Mouse (Mus musculus) small intestine, adult 2 months (tissue): ENCODE data around the gene 3100002H09Rik. TPM values are rescaled to one million over a fixed set of nuclear protein-coding genes. Genes with fewer than 3 reads are reported as not detected.

Experiments
- H3K27ac ChIP-seq: fragments of 200-500 bp; 2 replicates; pipeline ENCODE4 v1.5.1; 2012; ENCODE audit warnings: low read depth, low read length, control low read depth, inconsistent platforms; ENCODE audit not compliant: insufficient read depth
- H3K27me3 ChIP-seq: fragments of 200-500 bp; 2 replicates; pipeline ENCODE4 v1.6.1; 2012; ENCODE audit warnings: mild to moderate bottlenecking, moderate library complexity, low read length, inconsistent platforms; ENCODE audit not compliant: control insufficient read depth, insufficient read depth
- H3K36me3 ChIP-seq: fragments of 200-500 bp; 2 replicates; pipeline ENCODE4 v1.6.1; 2012; ENCODE audit warnings: mild to moderate bottlenecking, low read length, control low read depth, inconsistent platforms; ENCODE audit not compliant: control insufficient read depth, insufficient read depth
- H3K4me1 ChIP-seq: fragments of 200-500 bp; 2 replicates; pipeline ENCODE4 v1.6.1; 2012; ENCODE audit warnings: low read length, inconsistent platforms, mixed read lengths; ENCODE audit not compliant: control insufficient read depth, insufficient read depth, insufficient read length
- H3K4me3 ChIP-seq: fragments of 200-500 bp; 2 replicates; pipeline ENCODE4 v1.5.1; 2012; ENCODE audit warnings: low read depth, mild to moderate bottlenecking, control low read depth, inconsistent platforms, low read length, moderate library complexity
- CTCF ChIP-seq: fragments of 200-500 bp; IDR thresholded peaks from 2 replicates; pipeline ENCODE4 v1.5.1; 2012; ENCODE audit warnings: low read depth, mild to moderate bottlenecking, control low read depth, inconsistent platforms, low read length, moderate library complexity, mixed read lengths; ENCODE audit not compliant: insufficient replicate concordance, insufficient read length; ENCODE audit errors: extremely low read depth
- POLR2A ChIP-seq: fragments of 200-500 bp; IDR thresholded peaks from 2 replicates; pipeline ENCODE4 v1.6.1; 2012; ENCODE audit warnings: low read depth, mild to moderate bottlenecking, control low read depth, inconsistent platforms, low read length, moderate library complexity
- WGBS: fragments of 180-500 bp; shearing (Covaris S2); methylation state at CpG from one replicate; pipeline ENCODE4 v1.1.7; 2018; 5-methylcytosine and 5-hydroxymethylcytosine counted together
- polyA plus RNA-seq: library from polyadenylated mRNA; depleted of rRNA; stranded (reverse); fragments of >200 nt; gene quantifications from 2 replicates; pipeline ENCODE4 v1.2.3, GENCODE M21; 2012; rRNA removed

3100002H09Rik gene
- polyA plus RNA-seq: not detected in 2 replicates

- 82% methylated on average over 2 of the region's 2 CpGs for WGBS
- H3K27me3 ChIP-seq: no peaks in the 10 kb centered on the region
- no peak for TF ChIP-seq CTCF
- TF ChIP-seq POLR2A: no peak
These were observed at the start of gene 3100002H09Rik for GRCm38 (mm10) chr4:124610703-124611102. 3100002H09Rik (minus strand) TSS chr4:124610803.

GRCm38 (mm10) chr4:124659251-124660217, 48.9 kb upstream of the 3100002H09Rik start:
- Histone ChIP-seq H3K4me1 (peaks cover 16% of the 10 kb centered on the region), H3K27me3 (peaks cover 73% of the 10 kb centered on the region), H3K36me3 (no peaks in the 10 kb centered on the region), H3K27ac (no peak overlapping the region), H3K4me3 (peak overlapping the region; percentile 18; the same call in 1 of the 2 replicates)
- TF ChIP-seq CTCF: no peak
- TF ChIP-seq POLR2A: no peak
- WGBS: 6% methylated on average over 68 of the region's 68 CpGs

More at GRCm38 (mm10) chr4:124610703-124611102, at the start of gene 3100002H09Rik:
- Histone ChIP-seq H3K36me3 (no peaks in the 10 kb centered on the region), H3K4me1 (no peaks in the 10 kb centered on the region), H3K4me3 (no peak within 1 kb of the TSS), H3K27ac (no peak within 1 kb of the TSS)

DNA sequence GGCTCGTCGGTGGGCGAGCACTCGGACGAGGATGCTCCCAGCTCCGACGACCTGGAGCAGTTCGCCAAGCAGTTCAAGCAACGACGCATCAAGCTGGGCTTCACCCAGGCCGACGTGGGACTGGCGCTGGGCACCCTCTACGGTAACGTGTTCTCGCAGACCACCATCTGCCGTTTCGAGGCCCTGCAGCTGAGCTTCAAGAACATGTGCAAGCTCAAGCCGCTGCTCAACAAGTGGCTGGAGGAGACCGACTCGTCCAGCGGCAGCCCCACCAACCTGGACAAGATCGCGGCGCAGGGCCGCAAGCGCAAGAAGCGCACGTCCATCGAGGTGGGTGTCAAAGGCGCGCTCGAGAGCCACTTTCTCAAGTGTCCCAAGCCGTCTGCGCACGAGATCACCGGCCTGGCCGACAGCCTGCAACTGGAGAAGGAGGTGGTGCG, 47.8 kb upstream of the 3100002H09Rik start:
- TF ChIP-seq CTCF: no peak
- Histone ChIP-seq H3K27me3 (peaks cover 72% of the 10 kb centered on the region), H3K27ac (no peak overlapping the region), H3K36me3 (no peaks in the 10 kb centered on the region), H3K4me1 (peaks cover 16% of the 10 kb centered on the region), H3K4me3 (peak overlapping the region; percentile 87)
- whole genome bisulfite sequencing: 3% methylated on average over 39 of the region's 39 CpGs

GRCm38 (mm10) chr4:124657781-124658180, 47.2 kb upstream of the 3100002H09Rik start:
- WGBS: 2% methylated on average over 55 of the region's 61 CpGs
- Histone ChIP-seq H3K4me3 (peak overlapping the region; percentile 87), H3K27me3 (peaks cover 70% of the 10 kb centered on the region), H3K4me1 (peaks cover 16% of the 10 kb centered on the region), H3K27ac (no peak overlapping the region), H3K36me3 (no peaks in the 10 kb centered on the region)
- TF ChIP-seq POLR2A (no peak), CTCF (no peak)

- Histone ChIP-seq H3K4me1 (peaks cover 16% of the 10 kb centered on the region), H3K4me3 (peak overlapping the region; percentile 87), H3K27ac (no peak overlapping the region), H3K36me3 (no peaks in the 10 kb centered on the region), H3K27me3 (peaks cover 69% of the 10 kb centered on the region)
- WGBS: under 1% methylated on average over 92 of the region's 92 CpGs
- TF ChIP-seq CTCF (no peak), POLR2A (no peak)
These were observed 46.4 kb upstream of the 3100002H09Rik start for GRCm38 (mm10) chr4:124656854-124657650.

GRCm38 (mm10) chr4:124656518-124656853, 45.9 kb upstream of the 3100002H09Rik start, which contains the start of gene Pou3f1:
Pou3f1 (plus strand) TSS chr4:124656807.
- WGBS: 4% methylated on average over 15 of the region's 15 CpGs
- H3K4me1 ChIP-seq: peaks cover 16% of the 10 kb centered on the region
- no peaks in the 10 kb centered on the region for H3K36me3 ChIP-seq
- TF ChIP-seq POLR2A: no peak
- no peak for TF ChIP-seq CTCF
- no peak within 1 kb of the TSS for H3K27ac ChIP-seq
- peaks cover 69% of the 10 kb centered on the region for H3K27me3 ChIP-seq
- H3K4me3 ChIP-seq: peak within 1 kb of the TSS; percentile 87
